Mouse (Mus musculus) ovary, postnatal 10 days (tissue): ENCODE data around the gene Dynlt1f.
"Not testable (repeated sequence)": the region's sequence is repeated elsewhere in the genome, so short reads cannot be mapped to it uniquely, and the experiment has no call there.

ENCODE experiments used
- DNase-seq: peaks from one replicate; pipeline ENCODE4 v3.0.0; 2022; ENCODE audit warnings: low spot score

Gene Dynlt1f

DNA sequence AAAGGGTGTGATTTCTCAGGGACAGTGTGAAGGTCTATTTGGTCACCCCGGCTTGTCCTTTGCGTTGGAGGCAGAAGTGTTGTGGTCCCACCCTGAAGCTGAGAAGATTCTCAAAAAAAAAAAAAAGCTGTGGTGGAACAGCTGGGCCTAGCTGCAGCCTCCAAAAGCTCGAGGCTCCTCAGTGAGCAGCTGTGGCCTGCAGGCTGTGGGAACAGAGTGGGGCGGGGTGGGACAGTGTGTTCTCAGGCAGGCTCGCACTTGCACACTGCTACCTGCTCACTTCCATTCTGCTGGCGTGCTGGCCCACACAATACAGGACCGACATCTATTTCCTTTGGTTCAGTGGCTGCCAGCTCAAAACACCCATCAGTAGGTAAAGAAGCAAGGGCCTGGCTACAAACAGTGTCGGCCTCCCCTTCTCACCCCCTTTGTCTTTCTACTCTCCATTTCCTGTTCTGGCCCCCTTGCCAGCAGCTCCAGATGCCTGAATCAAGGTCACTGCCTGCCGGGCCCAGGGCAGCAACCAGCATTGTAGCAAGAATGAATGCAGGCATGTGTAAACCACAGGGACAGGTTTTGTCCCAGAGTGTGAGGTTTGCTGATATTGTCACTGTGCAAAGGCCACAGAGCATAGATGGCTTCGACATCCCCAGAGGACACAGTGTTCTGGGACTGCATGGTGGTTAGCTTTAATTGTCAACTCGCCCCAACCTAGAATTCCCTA, 5.6 kb upstream of the Dynlt1f start:
- DNase-seq: not testable (repeated sequence)

DNA sequence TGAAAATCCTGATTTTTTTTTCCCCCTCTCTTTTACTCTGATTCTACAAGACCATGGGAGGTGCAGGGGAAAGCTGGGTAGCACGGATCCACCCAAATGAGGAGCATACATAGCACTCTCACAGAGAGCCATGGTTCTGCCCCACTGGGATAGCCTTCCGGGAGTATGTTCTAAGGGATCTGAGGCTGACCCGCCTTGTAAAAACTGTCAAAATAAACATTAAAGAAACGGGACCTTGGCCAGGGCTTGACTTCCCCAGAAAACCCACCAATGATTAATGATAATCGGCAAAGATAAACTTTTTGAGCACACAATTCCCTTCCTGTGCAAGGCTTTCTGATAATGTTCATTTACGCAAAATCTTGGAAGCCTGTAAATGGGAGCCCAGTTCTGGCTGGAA, 4.9 kb upstream of the Dynlt1f start:
- DNase-seq: not testable (repeated sequence)

DNA sequence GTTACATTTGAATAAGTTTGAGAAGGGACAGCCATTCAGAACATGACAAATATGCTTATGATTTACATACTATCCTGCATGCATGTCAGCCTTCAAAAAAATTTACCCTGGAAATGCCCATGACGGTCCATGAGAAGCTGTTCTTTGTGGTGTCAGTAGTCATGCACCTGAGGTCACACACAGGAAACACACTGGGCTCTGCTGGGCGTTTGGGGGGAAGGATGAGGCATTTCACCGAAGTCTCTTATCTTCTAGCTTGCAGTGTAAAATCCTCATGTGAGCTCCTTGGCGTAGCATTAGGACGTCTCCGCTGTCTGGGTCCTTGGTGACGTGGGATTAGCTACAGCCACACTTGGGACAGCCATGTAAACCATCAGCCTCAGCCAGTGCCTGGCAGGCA, 3.1 kb upstream of the Dynlt1f start, which contains the start of gene Sytl3:
Gene Sytl3 (plus strand): TSS at position 293 of the 400 bp plus-strand sequence.
- not testable (repeated sequence) for DNase-seq

DNA sequence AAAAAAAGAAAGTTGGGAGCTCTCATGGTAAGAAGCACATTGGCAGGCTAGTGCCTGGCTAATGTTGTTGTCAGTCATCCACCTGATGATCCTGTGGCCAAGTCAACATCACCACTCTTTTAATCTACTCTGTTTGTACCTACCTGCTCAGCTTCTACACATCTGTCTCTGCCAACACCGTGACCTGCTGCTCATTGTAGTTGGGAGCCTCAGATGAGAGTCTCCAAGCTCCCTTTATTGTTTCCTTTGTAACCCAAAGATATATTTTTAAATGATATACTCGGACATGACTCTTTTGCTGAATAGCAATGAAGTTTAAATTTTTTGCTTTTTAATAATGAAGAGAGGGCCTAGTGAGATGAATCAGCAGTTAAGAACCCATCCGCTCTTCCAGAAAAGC, 771 bp upstream of the Dynlt1f start:
- DNase-seq: not testable (repeated sequence)

DNA sequence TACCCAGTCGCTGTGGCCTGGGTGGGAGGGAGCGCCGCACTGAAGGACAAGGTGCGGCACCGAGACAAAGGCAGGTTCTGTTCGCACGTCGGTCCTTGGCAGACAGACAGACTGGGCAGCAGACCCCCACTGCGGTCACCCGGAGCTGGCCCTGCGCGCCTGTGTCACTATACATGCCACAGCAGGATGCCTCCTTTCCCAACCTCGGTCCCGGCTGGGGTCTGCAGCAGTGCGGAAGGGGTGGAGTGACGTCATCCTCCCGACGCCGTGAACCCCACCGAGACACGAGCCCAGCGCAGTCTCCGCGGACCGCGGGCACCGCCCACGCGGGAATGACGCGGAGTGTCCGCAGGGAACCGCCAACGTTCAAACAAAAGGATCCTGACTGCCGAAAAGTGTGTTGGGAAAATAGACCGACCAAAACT, 601 bp downstream of the Dynlt1f start:
- not testable (repeated sequence) for DNase-seq

DNA sequence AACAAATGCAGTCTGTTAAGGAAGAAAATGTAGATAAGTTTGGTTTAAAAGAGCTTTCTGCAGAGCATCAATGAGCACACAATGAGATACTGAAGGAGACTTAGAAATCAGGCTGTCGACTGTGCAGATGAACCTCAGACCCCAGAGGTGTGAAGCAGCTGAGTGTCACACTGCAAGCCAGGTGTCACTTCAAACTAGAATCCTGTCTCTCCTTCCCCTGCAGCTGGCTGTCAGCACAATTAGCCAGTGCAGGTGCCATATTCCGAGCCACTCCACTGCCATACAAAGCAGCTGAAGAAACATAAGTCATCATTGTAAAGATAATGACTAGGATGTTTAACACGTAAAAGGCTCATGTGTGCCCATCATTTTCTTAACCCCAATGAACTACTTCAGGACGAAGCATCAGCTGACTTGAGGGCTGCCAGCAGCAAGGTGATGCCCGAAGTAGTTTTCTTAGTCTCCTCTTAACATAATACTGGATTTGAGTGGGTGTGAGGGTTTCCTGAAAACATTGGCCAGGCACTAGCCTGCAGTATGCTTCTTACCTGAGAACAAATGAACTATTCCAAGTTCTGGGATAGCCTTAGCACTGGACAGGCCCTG, 2.3 kb downstream of the Dynlt1f start:
- not testable (repeated sequence) for DNase-seq

DNA sequence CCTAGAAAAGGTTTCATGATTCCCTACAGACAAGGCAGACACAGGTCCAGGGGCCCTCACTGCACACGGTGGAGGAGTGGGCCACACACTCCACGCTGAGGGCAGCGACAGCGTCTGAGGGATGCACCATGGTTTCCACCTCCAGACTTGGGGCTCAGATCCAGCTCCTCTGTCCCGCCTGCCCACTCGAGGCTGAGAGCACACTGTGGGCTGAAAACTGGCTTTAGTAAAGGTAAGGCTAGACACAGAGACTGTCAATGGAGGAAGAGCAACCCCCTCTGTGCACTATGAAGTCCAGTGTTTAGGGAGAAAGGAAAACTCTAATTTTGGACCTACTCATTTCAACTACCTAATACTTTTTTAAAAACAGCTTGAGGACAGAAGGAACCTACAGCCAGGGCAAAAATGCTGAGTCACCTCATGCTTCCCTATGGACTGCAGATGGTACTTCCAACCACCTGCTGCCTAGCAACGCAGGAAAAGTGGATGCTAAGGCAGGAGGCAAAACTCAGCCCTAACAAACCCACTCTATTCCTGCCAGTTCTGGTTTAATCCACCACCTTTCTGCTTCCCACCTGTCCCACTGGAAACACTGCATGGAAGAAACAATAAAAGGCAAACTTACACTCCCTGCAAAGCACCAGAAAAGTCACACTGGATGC, 4.7 kb downstream of the Dynlt1f start:
- not testable (repeated sequence) for DNase-seq

DNA sequence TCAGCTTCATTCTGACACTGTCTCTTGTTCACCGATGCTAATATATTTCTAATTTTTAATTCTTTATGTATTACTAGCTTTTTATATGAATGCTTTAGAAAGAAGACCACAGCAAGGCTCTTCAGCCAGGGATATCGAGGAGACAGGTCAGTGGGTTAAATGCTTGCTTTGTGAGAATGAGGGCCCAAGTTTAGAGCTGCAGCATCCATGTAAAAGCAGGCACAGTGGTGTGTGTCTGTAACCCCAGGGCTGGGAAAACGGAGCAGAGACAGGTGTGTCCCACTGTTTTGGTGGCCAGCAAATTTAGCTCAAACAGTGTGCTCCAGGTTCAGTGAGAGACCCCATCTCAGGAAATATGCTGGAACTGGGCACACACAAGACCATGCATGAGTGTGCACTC, 8.2 kb downstream of the Dynlt1f start:
- not testable (repeated sequence) for DNase-seq

DNA sequence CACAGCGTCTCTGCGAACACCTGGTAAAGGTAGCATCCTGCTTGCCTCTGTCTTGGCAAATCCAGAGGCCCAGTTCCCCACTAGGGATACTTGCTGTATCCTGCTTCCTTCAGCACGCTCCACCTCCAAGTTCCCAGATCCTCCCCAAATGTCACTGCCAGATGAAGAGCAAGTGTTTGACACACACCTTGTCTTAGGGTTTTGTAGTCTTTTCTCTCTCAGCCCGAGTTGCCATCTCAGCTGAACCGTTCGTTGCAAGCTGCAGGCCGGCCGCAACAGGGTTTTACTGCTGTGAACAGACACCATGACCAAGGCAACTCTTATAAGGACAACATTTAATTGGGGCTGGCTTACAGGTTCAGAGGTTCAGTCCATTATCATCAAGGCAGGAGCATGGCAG, 8.9 kb downstream of the Dynlt1f start:
- DNase-seq: not testable (repeated sequence)

DNA sequence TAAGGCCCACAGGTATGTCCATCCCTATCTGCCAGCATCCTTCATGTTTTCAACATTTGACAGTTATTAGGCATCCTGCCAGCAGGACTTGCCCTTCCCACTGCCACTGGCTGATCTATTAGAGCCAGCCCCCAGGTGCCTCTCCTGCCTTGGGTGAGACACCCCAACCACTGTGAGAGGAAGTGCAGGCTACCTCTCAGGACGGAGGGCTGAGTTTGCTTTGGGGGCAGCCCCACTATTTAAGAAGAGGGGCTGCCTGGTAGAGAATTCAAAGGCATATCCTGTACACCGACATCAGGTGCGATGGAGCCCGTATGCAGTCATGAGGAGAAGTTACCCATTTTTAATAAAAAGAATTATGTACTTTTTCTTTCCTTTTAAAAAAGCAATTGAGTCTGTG, 10.0 kb downstream of the Dynlt1f start:
- DNase-seq: not testable (repeated sequence)

DNA sequence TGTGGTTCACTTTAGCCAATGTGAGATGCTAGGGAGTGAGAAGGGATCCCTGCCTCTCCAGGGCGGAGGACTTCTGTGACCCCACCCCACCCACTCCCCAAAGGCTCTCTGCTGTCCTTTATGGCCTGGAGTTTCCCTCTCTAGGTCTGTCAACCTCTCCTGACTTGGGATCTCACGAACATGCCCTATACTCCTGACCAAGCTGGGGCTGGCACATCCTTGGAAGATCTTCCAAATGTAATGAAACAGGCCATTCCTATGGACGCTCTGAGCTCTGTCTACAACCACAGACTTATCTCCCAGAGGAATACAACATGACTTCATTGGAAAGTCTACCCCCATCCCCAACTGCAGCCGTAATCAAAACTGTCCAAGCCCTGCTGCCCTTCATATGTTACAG, 11.0 kb downstream of the Dynlt1f start:
- not testable (repeated sequence) for DNase-seq

DNA sequence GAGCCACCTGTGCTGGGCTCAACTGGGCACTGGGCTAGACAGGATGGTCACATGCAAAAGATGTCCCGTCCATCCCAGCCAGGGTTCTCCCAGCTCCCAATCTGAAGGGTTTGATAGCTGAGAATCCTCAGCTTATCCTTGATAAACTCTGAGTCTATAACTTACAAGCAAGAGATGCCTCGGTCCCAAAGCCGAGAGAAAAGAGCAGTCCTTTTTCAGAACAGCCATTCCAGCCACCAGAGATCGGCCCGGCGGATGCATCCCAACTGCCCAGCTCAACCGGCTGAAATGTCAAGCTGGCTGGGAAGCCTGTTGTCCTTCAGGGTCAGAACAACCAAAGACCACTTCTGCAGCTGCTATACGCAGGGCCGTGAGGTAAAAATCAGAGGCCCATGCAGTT, 11.5 kb downstream of the Dynlt1f start:
- not testable (repeated sequence) for DNase-seq

DNA sequence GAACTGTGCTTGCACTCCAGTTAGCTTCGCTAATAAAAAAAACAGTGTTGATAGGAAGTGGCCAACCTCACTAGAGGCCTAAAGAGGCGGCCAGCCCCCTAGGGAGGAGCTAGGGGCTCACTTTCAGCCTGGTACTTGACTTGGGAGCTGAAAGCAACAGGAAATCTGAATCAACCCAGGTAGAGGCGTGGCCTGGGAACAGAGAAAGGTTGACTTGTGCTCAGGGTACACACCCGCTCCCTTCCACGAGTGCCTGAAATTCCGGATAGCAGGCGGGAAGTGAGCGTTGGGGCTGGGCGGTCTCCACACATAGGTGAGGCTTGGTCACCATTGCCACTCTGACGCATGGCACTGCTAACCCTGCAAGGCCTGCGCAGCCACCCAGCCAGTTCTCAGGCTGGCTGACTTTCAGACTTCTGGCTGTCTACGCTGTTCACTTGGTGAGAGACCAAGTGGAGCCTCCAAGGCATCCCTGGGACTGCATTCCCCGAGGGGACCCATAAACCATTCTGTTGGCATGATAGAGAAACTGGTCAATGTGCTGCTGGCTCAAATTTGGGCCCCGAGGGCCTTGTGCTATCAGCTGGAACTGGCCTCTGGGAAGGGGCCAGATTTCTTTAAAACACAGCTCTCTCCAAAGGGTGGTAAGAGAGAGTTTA, 14.8 kb downstream of the Dynlt1f start:
- DNase-seq: not testable (repeated sequence)

DNA sequence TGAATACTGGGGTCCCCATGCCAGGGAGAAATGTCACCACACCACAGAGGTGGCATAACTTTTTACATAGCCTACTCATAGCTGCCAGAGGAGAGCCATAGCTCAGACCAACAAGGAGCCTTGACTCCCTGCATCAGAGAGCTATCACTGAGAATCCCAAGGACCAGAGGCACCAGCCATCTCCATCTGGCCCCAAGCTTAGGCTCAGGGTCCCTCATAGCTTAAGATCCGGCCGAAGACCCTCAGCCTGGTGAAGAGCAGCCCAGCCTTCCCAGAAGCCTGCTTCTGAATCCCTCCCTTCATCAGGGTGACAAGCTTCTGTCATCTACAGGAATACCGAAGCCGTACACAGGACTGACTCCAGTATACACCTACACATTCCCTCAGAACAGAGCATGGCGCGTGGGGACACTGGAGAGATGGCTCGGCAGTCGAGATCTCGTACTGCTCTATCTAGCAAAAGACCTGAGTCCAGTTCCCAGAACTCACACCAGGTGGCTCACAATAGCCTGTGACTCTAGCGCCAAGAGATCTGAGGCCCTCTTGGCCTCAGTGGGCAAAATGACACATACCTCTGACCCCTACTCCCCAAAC, 15.6 kb downstream of the Dynlt1f start:
- not testable (repeated sequence) for DNase-seq

DNA sequence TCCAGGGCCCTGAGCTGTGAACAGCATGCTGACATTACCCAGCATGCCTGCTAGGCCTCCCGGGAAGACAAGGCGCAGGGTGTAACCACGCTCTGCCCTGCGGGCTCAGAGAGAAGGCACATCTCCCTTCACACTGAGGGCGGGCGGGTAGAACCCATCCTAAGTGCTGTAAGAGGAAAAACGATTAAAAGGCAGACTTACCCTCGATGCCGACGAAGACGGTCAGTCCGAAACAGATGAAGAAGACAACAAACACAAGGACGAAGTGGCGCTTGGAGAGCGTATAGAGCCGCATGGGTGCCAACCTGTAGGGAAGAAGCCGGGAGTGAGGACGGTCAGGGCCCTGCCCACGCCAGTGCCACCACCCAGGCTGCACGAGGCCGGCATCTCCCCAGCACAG, 16.2 kb downstream of the Dynlt1f start:
- DNase-seq: not testable (repeated sequence)

DNA sequence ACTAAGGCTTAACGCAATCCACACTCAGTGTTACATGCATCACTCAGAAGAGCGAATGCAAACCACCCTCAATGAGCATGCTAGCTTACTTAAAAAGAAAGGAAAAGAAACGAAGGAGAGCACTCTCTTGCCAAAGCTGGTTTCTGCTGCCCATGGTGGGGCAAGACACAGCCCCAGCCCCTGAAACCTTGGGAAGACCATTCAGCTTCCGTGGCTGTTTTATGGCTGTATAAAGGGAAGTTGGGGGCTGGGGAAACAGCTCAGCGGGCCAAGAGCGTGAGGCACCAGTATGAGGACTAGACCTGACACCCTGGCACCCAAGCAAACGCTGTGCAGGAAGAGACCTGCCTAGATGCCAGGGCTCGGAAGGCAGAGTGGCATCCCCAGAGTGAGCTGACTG, 17.3 kb downstream of the Dynlt1f start:
- DNase-seq: not testable (repeated sequence)

DNA sequence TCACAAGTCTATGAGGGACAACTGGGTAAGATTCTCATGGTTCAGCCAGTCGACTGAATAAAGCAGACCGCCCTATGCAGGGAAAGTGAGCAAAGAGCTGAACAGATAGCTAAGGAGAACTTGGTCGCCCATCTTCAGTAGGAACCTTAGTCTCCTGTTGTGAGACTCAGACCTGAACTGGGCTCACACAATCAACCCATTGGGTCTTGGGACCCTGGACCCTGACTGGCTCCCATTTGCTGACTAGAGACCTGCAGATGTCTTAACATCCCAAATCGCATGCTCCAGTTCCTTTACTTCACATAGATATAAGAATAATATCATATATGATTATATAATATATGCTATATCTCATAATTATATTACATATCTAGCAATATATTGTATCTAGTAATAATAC, 18.3 kb downstream of the Dynlt1f start:
- not testable (repeated sequence) for DNase-seq

DNA sequence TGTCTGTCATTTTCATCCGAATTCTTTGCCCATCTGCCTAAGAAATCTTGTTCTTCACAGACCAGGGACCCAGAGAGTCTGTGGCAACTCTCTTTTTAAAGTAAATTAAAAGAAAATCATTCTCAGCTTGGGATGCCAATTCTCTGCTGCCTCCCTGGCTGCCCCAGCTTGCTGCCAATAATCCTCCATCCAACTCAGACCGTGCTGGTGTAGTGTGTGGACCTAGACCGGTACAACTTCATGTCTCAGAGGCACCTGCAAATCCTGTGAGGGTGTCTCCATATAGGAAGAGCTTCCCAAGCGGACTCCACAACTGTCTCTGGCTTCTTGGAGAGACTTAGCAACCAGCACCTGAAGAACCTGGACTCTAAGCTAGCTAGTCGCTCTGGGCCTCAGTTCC, 18.8 kb downstream of the Dynlt1f start:
- no peak for DNase-seq

DNA sequence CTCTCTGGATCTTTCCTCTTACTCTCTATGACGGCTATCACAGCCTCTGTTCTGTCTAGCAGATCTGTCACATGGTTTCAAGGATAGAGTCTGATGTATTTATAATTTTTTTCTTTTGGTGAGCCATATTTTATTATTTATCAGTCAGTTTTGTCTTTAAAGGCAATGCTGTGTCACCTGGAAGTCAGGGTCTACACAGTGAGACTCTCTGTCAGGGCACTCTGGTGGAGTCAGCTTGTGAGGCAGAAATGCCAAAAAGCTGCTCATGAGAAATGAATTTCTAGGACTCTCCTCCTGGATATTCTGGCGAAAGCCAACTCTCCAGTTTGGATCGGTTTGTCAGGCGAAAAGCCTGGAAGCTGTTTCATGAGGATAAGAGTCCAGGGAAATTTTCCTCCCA, 19.9 kb downstream of the Dynlt1f start:
- not testable (repeated sequence) for DNase-seq

DNA sequence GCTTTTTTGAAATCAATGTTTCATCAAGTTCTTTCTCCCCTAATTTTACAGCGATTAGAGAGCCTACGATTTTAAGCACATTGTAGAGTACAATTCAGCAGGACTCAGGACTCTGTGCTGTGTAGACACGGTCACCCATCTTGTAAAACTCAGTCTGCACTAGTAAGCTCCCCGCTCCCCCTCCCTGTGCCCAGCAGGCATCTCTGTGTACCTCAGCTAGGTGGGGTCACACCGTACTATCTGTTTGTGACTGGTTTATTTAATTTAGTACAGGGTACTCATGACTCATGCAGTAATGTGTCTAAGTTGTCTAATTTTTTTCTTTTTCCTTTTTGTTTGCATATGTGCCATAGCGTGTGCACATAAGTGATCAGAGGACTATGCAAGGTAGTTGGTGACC, 22.9 kb downstream of the Dynlt1f start:
- DNase-seq: not testable (repeated sequence)

DNA sequence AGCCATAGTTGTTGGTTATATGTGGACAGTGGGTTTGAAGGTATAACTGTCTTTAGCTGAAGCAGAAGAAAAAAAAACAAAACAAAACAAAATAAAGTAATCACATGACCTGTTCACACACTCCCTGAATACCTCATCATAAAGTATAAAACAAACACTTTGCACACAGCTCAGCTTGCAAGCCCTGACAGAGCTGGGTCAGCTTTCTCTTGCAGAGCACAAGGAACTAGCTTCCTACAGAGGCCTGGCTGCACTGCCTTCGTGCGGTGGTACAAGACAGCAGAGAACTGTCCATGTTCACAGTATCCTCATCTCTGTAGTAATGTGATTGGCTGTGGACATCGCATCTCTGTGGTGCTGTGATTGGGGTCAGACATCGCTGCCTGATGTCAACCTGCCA, 25.3 kb downstream of the Dynlt1f start:
- DNase-seq: not testable (repeated sequence)

DNA sequence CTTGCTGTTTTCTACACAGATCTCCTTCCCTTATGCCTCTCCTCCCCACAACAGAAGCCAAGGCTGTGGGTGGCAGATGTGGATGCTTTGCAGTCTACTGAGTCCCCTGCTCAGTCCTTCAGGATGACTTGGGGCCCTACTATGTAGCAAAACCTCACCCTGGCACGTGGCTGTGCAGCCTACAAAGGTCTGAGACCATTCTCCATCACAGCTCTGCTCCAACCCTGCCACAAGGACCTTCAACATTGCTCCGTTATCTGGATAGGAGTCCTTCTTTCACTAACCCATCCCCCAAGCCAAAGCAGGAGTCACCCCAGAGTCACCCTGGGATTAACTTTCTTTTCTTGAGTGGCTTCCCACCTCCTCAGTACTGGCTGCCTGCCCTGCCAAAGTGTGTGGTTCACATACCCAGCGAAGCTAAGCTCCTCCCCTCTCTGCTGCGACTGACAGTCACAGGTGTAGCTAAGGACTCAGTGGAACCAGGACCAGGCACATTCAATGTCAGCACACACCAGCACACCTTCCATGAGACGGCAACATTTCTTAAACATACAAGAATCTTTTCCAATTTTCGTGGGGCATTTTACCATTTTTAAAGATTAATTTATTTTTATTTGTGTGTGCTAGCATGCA, 30.7 kb downstream of the Dynlt1f start:
- DNase-seq: not testable (repeated sequence)
